Mouse (Mus musculus) layer of hippocampus, postnatal 14 days (tissue): ENCODE data around the gene Lpar6. TPM values are rescaled to one million over a fixed set of nuclear protein-coding genes. Genes with fewer than 3 reads are reported as not detected.

Source experiments
- DNase-seq, 2 experiments: peaks; one replicate each; pipeline ENCODE4 v3.0.0; 2021 to 2022; ENCODE audit warnings: low spot score in 2 of 2, mixed read lengths in 1 of 2
- microRNA-seq, 2 experiments: library from miRNA; unstranded; fragments of <30 nt; microRNA quantifications; one replicate each; pipeline ENCODE4 v1.2.0; 2021
- total RNA-seq, 2 experiments: library from RNA; stranded (reverse); gene quantifications; 2 replicates each; pipeline ENCODE4 v1.2.3; 2021

Lpar6 gene
- total RNA-seq, 2 experiments from 2014 or later: 2.1 to 2.2 TPM

DNA sequence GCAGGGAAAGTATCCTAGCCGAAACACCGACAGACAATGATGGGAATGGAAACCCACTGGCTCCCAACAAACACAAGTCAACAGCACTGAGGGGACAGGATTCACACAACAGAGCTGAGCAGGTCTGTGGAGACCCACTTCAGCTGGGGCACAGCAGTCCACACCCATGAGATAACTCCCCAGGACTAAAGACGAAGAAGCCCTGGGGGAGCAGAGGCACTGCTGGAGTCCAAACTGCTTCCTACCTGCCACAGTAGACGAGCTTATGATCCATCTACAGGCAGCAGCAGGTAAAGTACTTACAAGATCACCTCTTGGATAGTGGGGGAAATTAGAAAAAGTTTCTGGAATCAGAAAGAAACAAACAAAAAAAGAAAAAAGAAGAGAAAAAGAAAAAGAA is 16.7 kb downstream of the Lpar6 start:
- no peak for DNase-seq

- no peak for DNase-seq
Measured at GRCm38 (mm10) chr14:73255426-73255970, 17.8 kb downstream of the Lpar6 start.

DNA sequence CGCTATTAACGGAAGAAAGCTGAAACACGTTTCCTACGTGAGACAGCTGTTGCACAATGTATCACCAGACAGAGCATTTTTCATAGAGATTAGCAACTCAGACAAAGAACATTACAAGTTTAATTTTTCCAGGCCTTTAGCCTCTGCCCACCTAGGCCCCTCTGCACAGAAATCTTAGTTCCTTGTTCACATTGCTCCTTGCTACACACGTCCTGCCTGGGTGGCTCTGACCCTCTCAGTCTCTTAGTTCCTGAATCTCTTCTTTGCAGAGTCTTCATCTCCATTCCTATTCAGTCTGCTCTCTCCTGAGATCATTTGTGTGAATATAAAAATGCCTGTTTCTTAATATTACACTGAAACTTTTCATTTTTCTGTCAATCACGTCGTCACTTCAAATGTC is 19.7 kb downstream of the Lpar6 start:
- no peak for DNase-seq

- no peak for DNase-seq
Measured at GRCm38 (mm10) chr14:73258181-73258580, 20.5 kb downstream of the Lpar6 start.

DNA sequence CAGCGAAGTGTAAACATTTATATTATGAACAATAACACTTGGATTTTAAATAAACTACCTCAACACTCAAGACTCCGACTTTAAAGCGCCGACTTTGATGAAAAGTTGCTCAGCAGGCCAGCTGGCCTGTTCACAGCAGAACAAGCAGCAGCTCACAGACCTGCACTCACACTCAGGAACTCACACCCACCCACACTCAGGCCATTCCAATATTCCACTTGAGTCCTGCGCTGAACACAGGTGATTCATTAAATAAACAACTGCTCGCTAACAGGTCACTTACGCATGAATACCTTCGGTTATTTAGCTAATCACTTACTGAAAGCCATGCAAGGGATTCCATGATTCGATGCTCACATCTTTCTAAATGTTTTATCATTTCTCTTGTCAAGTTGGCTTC is 24.5 kb downstream of the Lpar6 start:
- DNase-seq: no peak

DNA sequence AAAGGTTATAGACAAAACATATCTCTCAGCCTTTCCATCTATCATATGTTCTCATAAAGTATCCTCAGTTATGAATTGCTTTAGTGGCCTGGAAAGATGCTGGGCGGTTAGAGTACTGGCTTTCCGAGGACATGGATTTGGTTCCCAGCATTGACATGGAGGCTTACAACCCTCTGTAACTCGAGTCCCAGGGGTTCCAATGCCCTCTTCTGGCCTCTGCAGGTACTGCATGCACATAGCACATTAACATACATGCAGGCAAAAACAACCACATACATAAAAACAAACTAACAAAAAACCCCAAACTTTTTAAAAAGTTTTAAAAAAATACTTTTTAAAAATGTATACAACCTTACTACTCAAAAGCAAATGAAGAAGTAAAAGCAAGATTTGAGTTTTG is 28.5 kb downstream of the Lpar6 start:
- no peak for DNase-seq

DNA sequence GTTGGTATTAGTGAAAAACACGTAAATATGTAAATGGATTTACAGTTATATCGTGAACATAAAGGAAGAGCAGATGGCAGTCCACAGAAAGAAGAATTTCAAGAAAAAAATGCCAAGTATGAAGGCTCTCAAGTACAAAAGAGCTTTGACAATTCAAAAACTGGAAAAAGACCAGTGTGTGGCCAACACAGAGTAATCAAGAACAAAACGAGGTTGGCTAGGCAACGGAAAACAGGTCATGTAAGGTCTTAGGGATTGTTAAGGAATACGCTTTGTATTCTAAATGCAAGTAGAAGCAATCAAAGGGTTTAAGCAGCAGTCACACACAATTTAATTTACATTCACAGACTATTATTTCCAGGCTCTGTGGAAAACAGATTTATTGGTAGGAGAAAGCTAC is 34.1 kb downstream of the Lpar6 start:
- peak in 1 of 2 experiments; percentile 18 for DNase-seq

GRCm38 (mm10) chr14:73279096-73279495 is 41.4 kb downstream of the Lpar6 start:
- no peak for DNase-seq

GRCm38 (mm10) chr14:73280996-73281395 is 43.3 kb downstream of the Lpar6 start:
- no peak for DNase-seq

GRCm38 (mm10) chr14:73289915-73290314 is 52.2 kb downstream of the Lpar6 start:
- no peak for DNase-seq

DNA sequence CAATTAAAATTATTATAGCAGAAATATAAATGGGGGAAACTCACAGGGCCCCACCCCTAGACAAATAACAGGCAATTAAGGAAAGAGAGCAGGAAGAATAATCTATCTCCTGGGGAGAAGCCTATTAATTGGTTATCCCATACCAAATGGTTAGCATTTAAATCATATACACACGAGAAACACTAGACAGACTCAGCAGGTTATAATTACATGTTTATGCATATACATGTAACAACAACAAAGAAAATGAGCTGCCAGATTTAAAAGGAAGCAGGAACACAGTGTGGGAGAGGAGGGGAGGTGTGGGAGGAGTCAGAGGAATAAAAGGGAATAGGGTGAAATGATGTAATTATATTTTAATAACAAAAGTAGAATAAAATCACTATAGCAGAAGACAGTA is 54.7 kb downstream of the Lpar6 start:
- DNase-seq: no peak

Small RNA genes lying within 50 kb of the gene (microRNA-seq; reads per million reads assigned to microRNA genes)
- 0 reads per million in 2 experiments for gene Mir687

Other genes starting within 250 kb of the Lpar6 start
- gene Cysltr2, start 188.8 kb upstream of the Lpar6 start, total RNA-seq: 1 to 10 TPM; 1.6 TPM
- 10 to 100 TPM; 29.2 to 32.2 TPM for gene Rcbtb2, start 114.9 kb upstream of the Lpar6 start, total RNA-seq
- gene Rb1, start 87.9 kb downstream of the Lpar6 start, total RNA-seq: 10 to 100 TPM; 42.5 to 44.9 TPM
- gene Itm2b, start 147.4 kb downstream of the Lpar6 start, total RNA-seq: 100 to 1,000 TPM; 920 to 943 TPM